In the genomic region with DNA sequence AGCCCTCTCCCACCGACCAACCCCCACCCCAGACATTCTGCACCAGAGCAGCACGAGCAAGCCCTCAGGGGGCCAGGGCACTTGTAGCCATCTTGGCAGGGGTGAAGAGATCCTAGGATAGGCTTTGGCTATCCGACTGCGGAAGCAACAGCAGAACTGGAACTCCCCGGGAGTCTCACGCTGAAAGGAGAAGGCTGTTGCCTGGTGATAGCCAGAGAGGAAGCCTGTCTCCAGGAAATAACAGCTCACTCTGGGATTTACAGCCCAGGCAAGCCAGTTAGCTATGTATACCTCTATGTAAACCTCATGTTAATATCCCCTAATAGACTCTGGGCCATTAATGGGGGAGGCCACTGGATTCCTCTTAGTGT, we compare ENCODE assay signal across 8 mouse cellular contexts. TPM values are rescaled to one million over a fixed set of nuclear protein-coding genes. Genes with fewer than 3 reads are reported as not detected.
DNase-seq lines count a peak whose midpoint lies in the region; ATAC-seq and TF ChIP-seq lines count a peak whose summit lies in the region.

No protein-coding gene starts in this region.

- WGBS in intestine, postnatal 0 days = 7% methylated on average over 6 of the region's 6 CpGs

- no peaks in the 10 kb centered on the region for H3K27me3 ChIP-seq in intestine, postnatal 0 days (replicated peaks; ENCODE audit: control insufficient read depth, insufficient read depth, low read length)

- no peaks in the 10 kb centered on the region for H3K9me3 ChIP-seq in intestine, postnatal 0 days (ENCODE audit: control insufficient read depth)

- H3K4me3 ChIP-seq in intestine, postnatal 0 days (ENCODE audit: low read depth, low read length) = peak overlapping the region; percentile 44

- peak overlapping the region; percentile 56 for H3K9ac ChIP-seq in intestine, postnatal 0 days (ENCODE audit: low read depth, low read length)

- TF ChIP-seq CTCF in intestine, postnatal 0 days (IDR thresholded peaks at IDR 0.05; ENCODE audit: low read depth) = no peak

- H3K36me3 ChIP-seq in intestine, postnatal 0 days (ENCODE audit: control insufficient read depth, insufficient read depth) = peaks cover 41% of the 10 kb centered on the region

- peak; percentile 12 for DNase-seq in adrenal gland, adult 8-10 months
- no peak for DNase-seq in adrenal gland, postnatal 4 days (ENCODE audit: low spot score in 2 of 2)
- DNase-seq in testis, postnatal 10 days (ENCODE audit: low spot score) = peak; percentile 44
- no peak for DNase-seq in testis, postnatal 14 days (ENCODE audit: low spot score)
- DNase-seq in lung, postnatal 10 days = peak; percentile 63
- no peak for DNase-seq in Muller cell, postnatal 12 days (ENCODE audit: inconsistent ontology term)
- no peak for DNase-seq in adipocyte (ENCODE audit: low spot score)

- 0 out of 2 replicates have a peak, but pooled peaks have one; percentile 4 for ATAC-seq in intestine, postnatal 0 days

- peaks cover 9% of the 10 kb centered on the region; the same call in 1 of the 2 replicates for H3K4me1 ChIP-seq in intestine, postnatal 0 days (replicated peaks; ENCODE audit: control insufficient read depth, insufficient read depth, low read length)

- H3K4me2 ChIP-seq in intestine, postnatal 0 days (replicated peaks; ENCODE audit: low read depth) = peak overlapping the region; percentile 84

- H3K27ac ChIP-seq in intestine, postnatal 0 days (ENCODE audit: low read depth, low read length) = peak overlapping the region; percentile 93

RNA-seq across cellular contexts. Expression of a gene that starts 1.3 kb away (rescaled TPM):
- total RNA-seq in adrenal gland, adult 8-10 months (2022) = 100 to 1,000 TPM in 2 of 4 experiments, 10 to 100 TPM in 2; 88.8 to 112 (median 98.8) TPM
- 10 to 100 TPM; 60.6 to 61.6 TPM for total RNA-seq in adrenal gland, postnatal 4 days (2021)
- polyA plus RNA-seq in intestine, postnatal 0 days (2015; fragmentation: Nextera tagmentation; extraction: Ambion mirVana) = 348 and 382 TPM in 2 replicates

RNA-seq across cellular contexts. Expression of a gene that starts 18.3 kb away (rescaled TPM):
- 10 to 100 TPM; 36.8 to 39.6 (median 37.9) TPM for total RNA-seq in adrenal gland, adult 8-10 months (2022)
- total RNA-seq in adrenal gland, postnatal 4 days (2021) = 10 to 100 TPM; 33.7 to 36.5 TPM
- polyA plus RNA-seq in intestine, postnatal 0 days (2015; fragmentation: Nextera tagmentation; extraction: Ambion mirVana) = 35.0 and 36.1 TPM in 2 replicates

RNA-seq across cellular contexts. Expression of a gene that starts 27.5 kb away (rescaled TPM):
- total RNA-seq in adrenal gland, adult 8-10 months (2022) = 10 to 100 TPM; 20.4 to 26.2 (median 24.3) TPM
- 10 to 100 TPM; 25.0 to 33.4 TPM for total RNA-seq in adrenal gland, postnatal 4 days (2021)
- 5.2 and 6.1 TPM in 2 replicates for polyA plus RNA-seq in intestine, postnatal 0 days (2015; fragmentation: Nextera tagmentation; extraction: Ambion mirVana)

RNA-seq across cellular contexts. Expression of a gene that starts 45.0 kb away (rescaled TPM):
- total RNA-seq in adrenal gland, adult 8-10 months (2022) = 100 to 1,000 TPM in 3 of 4 experiments, 10 to 100 TPM in 1; 95.5 to 261 (median 186) TPM
- 100 to 1,000 TPM; 107 to 108 TPM for total RNA-seq in adrenal gland, postnatal 4 days (2021)
- 38.9 TPM in 2 replicates for polyA plus RNA-seq in intestine, postnatal 0 days (2015; fragmentation: Nextera tagmentation; extraction: Ambion mirVana)

RNA-seq across cellular contexts. Expression of a gene that starts 58.3 kb away (rescaled TPM):
- total RNA-seq in adrenal gland, adult 8-10 months (2022) = 1 to 10 TPM in 2 of 4 experiments, under 1 TPM in 2; 0.41 to 2.9 (median 1.6) TPM
- total RNA-seq in adrenal gland, postnatal 4 days (2021) = 1 to 10 TPM; 1.4 to 2.1 TPM
- polyA plus RNA-seq in intestine, postnatal 0 days (2015; fragmentation: Nextera tagmentation; extraction: Ambion mirVana) = 0.12 TPM in 2 replicates

Comparison
In these comparisons a context has a peak if more than half of its experiments do, and no peak if none do; other contexts are left out.
1. DNase-seq: peak in adrenal gland, adult 8-10 months (single experiment), testis, postnatal 10 days (single experiment) and lung, postnatal 10 days (single experiment); none in adrenal gland, postnatal 4 days (0 of 2), testis, postnatal 14 days (single experiment), Muller cell, postnatal 12 days (single experiment) and adipocyte (single experiment).